Mouse (Mus musculus) olfactory bulb, adult 2 months (tissue): ENCODE data around the gene Ifitm6.

Experiments used
- CTCF ChIP-seq: fragments of 200-500 bp; IDR thresholded peaks from 2 replicates; pipeline ENCODE4 v1.5.1; 2012; ENCODE audit warnings: low read depth, mild to moderate bottlenecking, low read length, moderate library complexity; ENCODE audit not compliant: insufficient read depth
- POLR2A ChIP-seq: fragments of 200-500 bp; IDR thresholded peaks from 2 replicates; pipeline ENCODE4 v1.6.1; 2012; ENCODE audit warnings: mild to moderate bottlenecking, low read depth, low read length, moderate library complexity; ENCODE audit not compliant: insufficient read depth

GRCm38 (mm10) chr7:141060426-141061242 lies 42.9 kb upstream of the Ifitm6 start, which contains the start of gene B4galnt4:
- TF ChIP-seq POLR2A (peak; percentile 89), CTCF (peak; percentile 12; the same call in 1 of the 2 replicates)
